Mouse (Mus musculus) kidney, adult 18-20 months (tissue): ENCODE measurements around the gene Mcm10.
A peak's percentile ranks its signal among the peaks of the same experiment; 100 is the strongest.

Source experiments
- DNase-seq: peaks from one replicate; pipeline ENCODE4 v3.0.0; 2021

Mcm10 gene

DNA sequence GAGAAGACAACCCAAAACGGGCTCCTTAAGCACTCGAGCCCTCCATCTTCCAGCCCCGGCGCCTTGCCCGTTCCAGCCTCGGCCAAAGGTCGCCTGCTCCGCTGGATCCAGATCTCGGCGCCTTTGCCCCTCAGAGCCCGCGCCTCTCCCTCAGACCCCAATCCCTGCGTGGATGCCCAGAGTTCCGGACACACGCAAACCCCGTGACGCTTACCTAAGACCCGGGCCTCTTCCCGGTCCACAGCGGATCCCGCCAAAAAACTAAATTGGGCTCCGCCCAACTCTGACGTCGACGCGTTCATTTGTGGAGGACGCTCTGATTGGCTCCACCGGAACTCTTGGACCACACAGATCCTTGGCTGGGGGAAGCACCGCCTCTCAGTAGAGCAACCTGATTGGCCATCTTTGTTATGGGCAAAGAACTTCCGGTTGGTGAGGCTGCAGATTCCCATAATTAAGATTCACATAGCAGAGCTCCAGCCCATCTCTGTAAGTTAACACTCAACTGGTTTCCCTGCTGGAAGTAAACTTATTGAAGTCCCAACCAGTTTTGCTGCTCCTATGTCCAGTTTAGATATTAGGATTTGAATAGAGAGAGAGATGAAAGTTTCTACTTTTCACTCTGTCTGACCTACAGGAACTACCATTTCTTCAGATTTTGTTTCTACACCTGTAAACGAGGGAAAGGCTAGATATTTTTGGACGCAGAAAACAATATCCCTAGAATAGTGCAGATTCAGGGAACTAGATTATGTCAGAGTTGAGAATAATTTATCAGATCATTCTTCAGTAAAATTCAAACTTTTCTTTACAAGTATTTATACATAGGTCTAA lies at the start of gene Mcm10:
TSS of gene Mcm10 (minus strand) at position 301 of the 834 bp plus-strand sequence.
- peak; percentile 93 for DNase-seq

DNA sequence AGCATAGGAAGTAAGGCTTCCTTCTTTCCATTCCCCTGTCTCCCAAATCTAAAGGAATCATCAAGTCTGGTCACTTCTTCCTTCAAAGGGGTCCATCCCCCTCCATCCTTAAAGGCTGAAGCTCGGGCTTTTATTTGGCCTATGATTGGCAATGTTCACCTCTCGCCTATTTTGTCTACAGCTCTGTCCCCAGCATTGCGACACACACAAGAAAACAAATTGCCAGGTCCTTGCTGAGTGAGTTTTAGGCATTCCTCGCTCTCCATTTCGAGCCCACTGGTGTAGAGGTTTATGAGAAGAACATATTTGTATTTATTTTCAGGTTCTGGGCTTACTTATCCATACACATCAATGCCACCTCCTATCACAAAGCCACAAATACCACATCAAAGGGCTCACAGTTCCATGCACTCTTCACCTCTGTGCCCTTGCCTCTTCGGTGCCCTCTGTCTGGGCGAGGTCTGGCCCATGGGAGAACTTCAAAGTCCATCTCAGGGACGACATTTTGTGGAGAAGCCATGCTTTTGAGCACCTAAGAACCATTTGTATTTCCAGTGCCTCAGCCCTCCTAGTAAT lies 48.6 kb upstream of the Mcm10 start:
- DNase-seq: no peak

DNA sequence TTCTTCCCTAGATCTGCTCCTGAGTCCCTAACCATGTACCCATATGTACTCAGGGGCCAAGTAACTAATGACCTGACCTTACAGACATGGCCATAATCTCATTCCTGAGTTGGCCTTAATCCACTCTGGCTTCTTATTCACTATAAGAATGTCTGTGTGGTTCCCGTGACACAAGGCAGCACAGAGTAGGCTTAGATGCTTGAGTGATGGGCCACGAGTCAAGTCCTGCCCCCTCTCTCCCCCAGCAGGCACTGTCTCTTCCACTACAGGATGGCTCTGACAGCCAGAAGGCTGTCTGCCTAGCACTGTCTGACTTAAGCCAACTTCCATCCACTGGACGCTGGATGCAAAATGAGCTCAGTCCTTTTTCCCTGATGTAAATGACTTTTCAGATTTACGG lies 47.4 kb upstream of the Mcm10 start:
- DNase-seq: no peak

GRCm38 (mm10) chr2:5058436-5058835 lies 45.8 kb upstream of the Mcm10 start:
- DNase-seq: no peak

DNA sequence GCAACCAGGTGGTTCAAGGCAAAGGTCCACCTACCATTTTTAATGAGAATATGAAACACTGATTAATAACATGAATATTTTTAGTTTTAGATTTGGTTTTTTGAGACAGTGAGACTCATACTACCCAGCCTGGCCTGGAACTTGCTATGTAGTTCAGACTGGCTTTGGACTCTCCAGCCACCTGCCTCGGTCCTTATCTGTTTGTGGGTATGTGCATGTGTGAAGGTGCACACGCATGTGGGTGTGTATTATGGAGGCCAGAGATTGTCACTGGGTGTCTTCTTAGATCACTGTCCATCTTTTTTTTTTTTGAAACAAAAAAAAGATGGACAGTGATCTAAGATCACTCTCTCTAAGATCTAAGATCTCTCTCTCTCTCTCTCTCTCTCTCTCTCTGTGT lies 38.0 kb upstream of the Mcm10 start:
- no peak for DNase-seq

- DNase-seq: no peak
These were observed 34.4 kb upstream of the Mcm10 start for GRCm38 (mm10) chr2:5047016-5047415.

DNA sequence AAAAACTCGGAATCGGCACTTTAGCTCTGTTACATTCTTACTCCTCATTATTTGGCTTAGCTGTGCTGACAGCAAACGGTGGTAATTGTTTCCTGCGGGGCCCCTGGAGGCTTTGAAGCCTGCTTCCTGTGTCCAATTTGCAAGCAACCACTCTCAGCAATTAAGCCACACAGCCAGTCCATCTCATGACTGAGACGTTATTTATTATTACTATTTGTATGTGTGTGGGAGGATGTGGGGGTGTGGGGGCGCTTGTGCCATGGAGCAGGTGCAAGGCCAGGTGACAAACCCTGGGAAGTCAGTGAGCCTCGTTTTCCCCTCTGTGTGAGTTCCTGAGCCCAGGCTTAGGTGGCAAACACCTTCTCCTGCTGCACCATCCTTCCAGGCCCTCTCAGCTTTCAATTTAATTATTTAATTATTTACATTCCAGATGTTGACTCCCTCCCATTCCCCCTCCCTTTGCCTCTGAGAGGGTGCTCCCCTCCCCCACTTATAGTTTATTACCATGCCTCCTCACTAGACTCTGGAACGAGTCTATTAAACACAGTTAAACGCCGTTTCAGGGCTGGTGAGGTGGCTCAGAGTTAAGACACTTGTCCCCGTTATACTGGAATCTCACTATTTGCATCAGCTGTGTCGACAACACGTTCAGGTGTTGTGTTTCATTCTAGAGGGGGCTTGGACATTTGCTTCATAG lies 32.8 kb upstream of the Mcm10 start:
- DNase-seq: no peak

- DNase-seq: no peak
These were observed 31.7 kb upstream of the Mcm10 start for GRCm38 (mm10) chr2:5044321-5044720.

GRCm38 (mm10) chr2:5043476-5043761 lies 30.8 kb upstream of the Mcm10 start:
- DNase-seq: no peak

DNA sequence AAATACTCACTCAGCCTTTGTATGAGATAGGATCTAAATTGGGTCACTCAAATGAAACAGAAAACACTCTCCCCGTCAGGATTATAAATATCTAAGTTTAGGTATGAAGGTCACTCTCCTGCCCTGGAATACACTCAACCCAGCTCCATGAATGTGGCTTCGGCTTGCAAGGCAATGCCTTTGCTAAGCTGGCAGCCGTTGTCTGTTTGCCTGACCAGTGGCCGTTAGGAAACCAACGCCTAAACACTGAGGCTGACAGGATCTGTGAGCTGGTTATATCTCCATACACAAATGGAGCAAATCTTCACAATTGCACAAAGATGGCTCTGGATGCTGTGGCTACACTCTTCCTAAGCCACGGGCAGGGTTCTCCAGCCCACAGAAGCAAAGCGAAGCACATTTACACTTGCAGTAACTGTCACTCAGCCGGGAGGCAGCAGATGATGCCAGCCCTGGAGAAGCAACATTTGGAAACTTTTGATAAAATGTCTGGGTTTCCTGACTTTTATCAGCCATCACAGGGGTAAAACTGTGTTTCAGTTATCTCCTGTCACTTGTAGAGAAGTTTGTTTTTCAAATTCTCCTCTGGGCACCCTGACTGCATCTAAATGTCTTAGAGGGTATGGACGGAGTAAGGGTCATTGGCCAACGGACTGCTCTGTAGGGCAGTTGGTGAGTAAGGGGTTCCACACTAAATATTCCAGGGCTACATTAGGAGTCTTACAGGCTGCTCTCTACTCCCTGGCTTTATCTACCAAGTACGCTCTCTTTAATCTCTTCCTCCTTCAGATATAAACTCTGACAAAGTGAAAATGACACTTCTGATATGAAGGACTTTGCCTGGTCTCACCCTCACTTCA lies 30.3 kb upstream of the Mcm10 start:
- no peak for DNase-seq

DNA sequence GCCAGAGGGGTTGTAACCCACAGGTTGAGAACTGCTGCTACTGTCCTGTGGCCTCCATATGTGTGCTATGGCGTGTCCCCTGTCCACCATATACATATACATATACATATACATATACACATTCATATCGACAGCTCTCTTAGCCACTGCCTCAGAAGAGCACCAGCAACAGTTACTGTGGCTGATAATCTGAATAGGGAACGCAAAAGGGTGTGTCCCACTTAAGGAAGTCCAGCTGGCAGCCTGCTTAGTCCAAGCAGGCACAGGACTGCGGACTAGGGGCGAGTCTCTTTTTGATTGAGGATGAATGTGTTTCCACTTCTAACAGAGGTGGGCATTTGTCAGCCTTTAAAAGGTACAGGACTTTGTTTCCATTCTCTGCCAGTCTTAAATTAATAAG lies 29.3 kb upstream of the Mcm10 start:
- DNase-seq: no peak

GRCm38 (mm10) chr2:5040281-5041161 lies 27.9 kb upstream of the Mcm10 start:
- DNase-seq: no peak

DNA sequence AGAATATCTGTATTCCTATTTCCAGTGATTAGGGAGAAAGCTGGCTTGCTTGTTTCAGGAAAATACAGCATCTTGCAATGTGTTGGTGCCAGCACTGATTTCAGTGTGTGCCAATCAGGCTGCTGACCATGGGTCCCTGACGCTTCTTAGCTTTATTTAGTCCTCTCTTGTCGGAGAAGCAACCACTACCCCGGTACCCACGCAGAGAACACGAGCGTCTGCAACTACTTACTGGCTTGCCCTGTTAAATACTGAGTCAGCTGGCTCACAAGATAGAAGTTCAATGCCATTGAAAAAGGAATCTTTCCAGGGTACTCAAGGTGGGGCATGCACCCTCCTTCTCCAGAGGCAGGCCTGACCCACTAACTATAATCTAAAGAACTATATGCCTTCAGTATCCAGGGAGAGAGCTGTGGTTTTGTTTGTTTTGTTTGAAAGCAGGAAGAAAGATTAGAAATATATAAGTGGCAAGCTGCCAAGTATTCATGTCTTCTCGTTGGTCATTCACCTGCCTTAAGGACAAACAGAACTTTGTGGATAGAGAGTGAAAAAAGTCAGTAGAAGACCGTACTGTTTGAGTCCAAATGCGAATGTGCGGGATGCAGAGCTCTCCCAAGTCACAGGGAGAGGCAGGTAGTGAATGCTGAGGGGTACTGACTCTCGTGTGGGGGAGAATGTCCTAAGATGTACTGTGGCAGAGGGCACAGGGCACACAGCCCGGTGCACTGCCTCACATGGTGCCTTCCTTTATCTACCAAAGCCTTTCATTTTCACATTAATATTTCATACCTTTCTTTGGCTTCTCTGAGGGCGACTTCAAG lies 27.0 kb upstream of the Mcm10 start:
- DNase-seq: no peak

DNA sequence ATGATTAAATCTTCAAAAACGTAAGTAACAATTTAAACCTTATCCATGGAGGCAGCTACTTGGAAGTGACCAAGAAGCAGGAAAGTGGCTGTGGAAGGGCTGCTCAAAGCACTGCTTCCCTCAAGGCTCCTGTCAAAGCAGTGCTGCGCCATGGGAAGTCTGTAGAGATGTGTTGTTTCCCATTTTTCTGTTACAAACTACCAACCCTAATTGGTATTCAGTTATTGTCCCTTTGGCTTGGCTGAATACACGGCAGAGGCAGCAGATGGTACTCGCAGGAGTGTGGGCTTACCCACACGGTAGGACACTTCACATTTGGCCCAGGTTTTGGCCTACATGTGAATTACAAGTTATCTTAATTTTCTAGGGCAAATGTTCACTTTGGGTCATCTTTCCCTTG lies 25.7 kb upstream of the Mcm10 start:
- no peak for DNase-seq

DNA sequence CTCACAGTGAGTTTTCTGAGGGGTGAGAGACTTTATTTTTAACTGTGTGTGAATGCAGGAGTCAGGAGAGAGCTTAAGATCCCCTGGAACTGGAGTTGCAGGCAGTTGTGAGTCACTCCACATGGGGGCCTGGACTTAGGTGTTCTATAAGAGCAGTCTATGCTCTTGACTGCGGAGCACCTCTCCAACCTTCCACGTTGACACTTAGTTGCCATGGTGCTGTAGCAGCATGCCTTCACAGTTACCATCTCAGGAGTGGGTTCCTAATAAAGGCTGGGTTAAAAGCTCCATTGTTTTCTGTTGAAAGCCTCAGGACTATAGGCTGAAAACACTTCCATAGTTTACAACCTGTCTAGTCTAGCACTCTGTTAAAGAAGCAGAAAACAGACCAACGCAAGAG lies 24.8 kb upstream of the Mcm10 start:
- DNase-seq: no peak

GRCm38 (mm10) chr2:5036411-5037076 lies 24.0 kb upstream of the Mcm10 start:
- no peak for DNase-seq

DNA sequence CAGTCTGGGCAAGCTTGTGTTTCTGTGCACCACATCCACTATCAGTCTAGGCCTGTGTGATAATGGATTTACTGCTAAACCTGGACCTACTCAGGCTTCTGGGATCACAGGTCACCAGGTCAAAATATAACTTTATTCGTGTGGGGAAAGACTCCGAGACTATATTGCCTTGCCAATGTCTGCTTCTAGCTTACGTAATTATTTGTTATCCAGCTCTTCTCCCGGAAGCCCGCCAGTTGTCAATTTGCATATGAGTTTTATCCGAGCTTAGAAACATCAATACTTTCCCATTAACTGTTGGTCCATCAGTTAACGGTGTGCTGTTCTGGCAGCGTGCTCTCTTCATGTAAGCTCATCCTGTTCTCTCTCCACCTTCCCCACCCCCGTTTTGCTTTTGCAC lies 22.6 kb upstream of the Mcm10 start:
- no peak for DNase-seq

GRCm38 (mm10) chr2:5034801-5035200 lies 22.2 kb upstream of the Mcm10 start:
- DNase-seq: no peak

DNA sequence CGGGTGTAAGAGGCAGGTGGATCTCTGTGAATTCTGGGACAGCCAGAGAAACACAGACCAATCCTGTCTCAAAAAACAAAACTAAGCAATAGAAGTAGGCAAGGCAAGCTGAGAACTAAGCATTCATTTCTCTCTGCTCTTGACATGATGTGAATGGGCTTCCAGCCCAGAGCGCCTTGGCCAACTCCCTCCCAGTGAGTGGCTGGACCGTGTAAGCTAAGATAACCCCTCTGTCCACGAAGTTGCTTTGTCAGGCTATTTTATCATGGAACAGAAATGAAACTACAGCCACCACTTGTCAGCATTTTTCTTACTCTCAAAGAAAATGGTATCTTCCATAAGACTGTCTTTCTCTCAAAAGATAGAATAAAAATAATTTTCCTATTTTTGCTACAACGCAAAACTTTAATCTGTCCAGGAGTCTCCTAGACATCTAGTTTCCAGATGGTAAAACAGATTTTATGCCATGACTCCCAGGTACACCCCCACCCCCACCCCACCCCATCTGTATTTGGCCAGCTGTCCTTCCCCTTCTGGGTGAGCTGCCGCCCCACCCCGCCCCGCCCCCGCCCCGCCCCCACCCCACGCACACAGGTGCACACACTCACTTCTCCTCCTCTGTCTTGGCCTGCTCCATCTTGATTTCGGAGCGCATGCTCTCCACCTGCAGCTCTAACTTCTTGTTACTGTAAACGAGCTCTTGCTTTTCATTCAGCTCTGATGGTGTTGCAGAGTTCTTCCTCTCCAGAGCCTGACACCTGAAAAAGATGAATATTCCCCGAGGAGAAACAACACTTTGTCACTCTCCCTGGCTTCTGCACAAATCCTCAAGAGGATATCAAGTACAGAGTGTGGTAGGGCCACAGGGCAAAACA lies 21.2 kb upstream of the Mcm10 start:
- DNase-seq: no peak

- DNase-seq: no peak
These were observed 20.1 kb upstream of the Mcm10 start for GRCm38 (mm10) chr2:5032665-5033064.
